Mouse (Mus musculus) erythroblast, embryonic 14.5 days (primary cell): ENCODE data around the gene Psen1.

Experiments used
- GATA1 ChIP-seq: IDR thresholded peaks from 2 replicates; pipeline ENCODE4 v1.6.1; 2012; ENCODE audit warnings: low read length, inconsistent platforms, mixed read lengths
- TAL1 ChIP-seq: IDR thresholded peaks from 3 replicates; pipeline ENCODE4 v1.6.1; 2012; ENCODE audit warnings: low read length, inconsistent platforms, mixed read lengths

DNA sequence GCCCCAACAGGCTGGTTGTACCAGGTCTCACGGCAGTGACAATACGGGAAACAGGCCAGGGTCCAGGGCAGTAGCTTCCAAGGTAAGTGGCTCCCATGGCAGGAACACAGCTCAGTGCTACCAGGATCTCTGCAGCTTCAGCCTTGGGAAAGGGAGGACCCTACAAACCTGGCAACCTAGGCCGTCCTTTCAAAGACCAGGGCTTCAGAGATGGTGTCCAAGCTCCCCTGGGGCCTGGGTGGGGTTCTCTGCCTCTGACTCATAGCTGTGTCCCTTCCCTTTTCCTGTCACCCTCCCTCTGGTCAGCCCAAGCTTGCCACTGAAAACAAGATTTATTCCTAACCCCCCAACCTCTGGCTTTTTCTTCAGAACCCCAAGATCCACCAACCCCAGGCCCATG, 92.2 kb downstream of the Psen1 start:
- TF ChIP-seq GATA1, result no peak
- no peak for TF ChIP-seq TAL1
